Mouse (Mus musculus) CH12.LX (cell line): Measurements from ENCODE around the gene Slc25a19. TPM values are rescaled to one million over a fixed set of nuclear protein-coding genes. Genes with fewer than 3 reads are reported as not detected.

Experiments
- DNase-seq: peaks from one replicate; pipeline ENCODE4 v3.0.0-alpha.2; 2013; ENCODE audit errors: extremely low read depth
- H3K27ac ChIP-seq: 2 replicates; pipeline ENCODE4 v1.5.1; 2012; ENCODE audit warnings: low read depth, mild to moderate bottlenecking, control low read depth, moderate library complexity; ENCODE audit not compliant: insufficient read depth
- H3K27me3 ChIP-seq: replicated peaks from 2 replicates; pipeline ENCODE3; 2012; ENCODE audit warnings: inconsistent platforms
- H3K36me3 ChIP-seq, 2 experiments: replicated peaks in 1 of 2; 2 replicates each; pipeline versions ENCODE3 to v1.6.1; 2012; ENCODE audit warnings: inconsistent platforms in 1 of 2, low read length in 1 of 2, mild to moderate bottlenecking in 1 of 2, mixed read lengths in 1 of 2, moderate library complexity in 1 of 2; ENCODE audit not compliant: control insufficient read depth in 1 of 2, insufficient read depth in 1 of 2
- H3K4me1 ChIP-seq, 2 experiments: 2 replicates each; pipeline ENCODE4 v1.6.1; 2012; ENCODE audit warnings: inconsistent platforms in 1 of 2, moderate library complexity in 1 of 2; ENCODE audit not compliant: insufficient read depth in 2 of 2, control insufficient read depth in 1 of 2
- H3K4me2 ChIP-seq: 2 replicates; pipeline ENCODE4 v1.6.1; 2012; ENCODE audit warnings: low read depth, mild to moderate bottlenecking, control low read depth; ENCODE audit not compliant: poor library complexity, insufficient read depth, severe bottlenecking
- H3K4me3 ChIP-seq, 3 experiments: fragments of 150-350 bp in 1 of 3; sonication (generic) in 1 of 3; replicated peaks in 1 of 3; 2 replicates each; pipeline versions ENCODE3 to v1.5.1; 2011 to 2012; ENCODE audit warnings: low read depth in 2 of 3, low read length in 2 of 3, mild to moderate bottlenecking in 2 of 3, moderate library complexity in 2 of 3, control low read depth in 1 of 3, improper control_type of control experiment in 1 of 3, inconsistent platforms in 1 of 3, mixed read lengths in 1 of 3; ENCODE audit not compliant: poor library complexity in 1 of 3
- H3K79me2 ChIP-seq: replicated peaks from 2 replicates; pipeline ENCODE4 v1.6.1; 2012; ENCODE audit warnings: mild to moderate bottlenecking, moderate library complexity; ENCODE audit not compliant: control insufficient read depth, poor library complexity, insufficient read depth, severe bottlenecking; ENCODE audit errors: extremely low read depth
- H3K9ac ChIP-seq: 2 replicates; pipeline ENCODE4 v1.6.1; 2012; ENCODE audit warnings: low read depth, mild to moderate bottlenecking, control low read depth, moderate library complexity; ENCODE audit not compliant: insufficient read depth
- H3K9me3 ChIP-seq: replicated peaks from 2 replicates; pipeline ENCODE3; 2012; ENCODE audit warnings: low read length, inconsistent platforms, mixed read lengths
- BHLHE40 ChIP-seq: IDR thresholded peaks from 2 replicates; pipeline ENCODE4 v1.6.1; 2011; ENCODE audit warnings: mild to moderate bottlenecking, low read depth, low read length, improper control_type of control experiment
- CHD1 ChIP-seq: IDR thresholded peaks from 2 replicates; pipeline ENCODE4 v1.6.1; 2012; ENCODE audit warnings: low read depth, low read length, improper control_type of control experiment, inconsistent platforms
- CTCF ChIP-seq, 2 experiments: IDR thresholded peaks in 1 of 2; conservative IDR thresholded peaks in 1 of 2; 2 replicates each; pipeline ENCODE4 v1.5.1; 2011 to 2012; ENCODE audit warnings: low read depth in 2 of 2, low read length in 2 of 2, improper control_type of control experiment in 1 of 2, inconsistent platforms in 1 of 2, mild to moderate bottlenecking in 1 of 2, moderate library complexity in 1 of 2
- E2F4 ChIP-seq: IDR thresholded peaks from 2 replicates; pipeline ENCODE4 v1.6.1; 2011; ENCODE audit warnings: low read depth, low read length, improper control_type of control experiment; ENCODE audit not compliant: insufficient replicate concordance
- ELF1 ChIP-seq: IDR thresholded peaks from 2 replicates; pipeline ENCODE4 v1.6.1; 2014; ENCODE audit warnings: low read depth, mild to moderate bottlenecking, inconsistent platforms, low read length, improper control_type of control experiment
- ETS1 ChIP-seq: conservative IDR thresholded peaks from 2 replicates; pipeline ENCODE4 v1.6.1; 2012; ENCODE audit warnings: low read depth, mild to moderate bottlenecking, inconsistent platforms, low read length, improper control_type of control experiment, moderate library complexity
- GABPA ChIP-seq: IDR thresholded peaks from 2 replicates; pipeline ENCODE4 v1.6.1; 2012; ENCODE audit warnings: low read depth, low read length, improper control_type of control experiment, inconsistent platforms; ENCODE audit not compliant: insufficient replicate concordance
- HCFC1 ChIP-seq: IDR thresholded peaks from 2 replicates; pipeline ENCODE4 v1.6.1; 2012; ENCODE audit warnings: low read depth, mild to moderate bottlenecking, inconsistent platforms, low read length, improper control_type of control experiment
- IRF4 ChIP-seq: IDR thresholded peaks from 2 replicates; pipeline ENCODE4 v1.6.1; 2014; ENCODE audit warnings: low read depth, mild to moderate bottlenecking, inconsistent platforms, low read length, improper control_type of control experiment
- JUN ChIP-seq: IDR thresholded peaks from 2 replicates; pipeline ENCODE4 v1.6.1; 2011; ENCODE audit warnings: low read depth, mild to moderate bottlenecking, low read length, improper control_type of control experiment, moderate library complexity; ENCODE audit not compliant: insufficient read depth
- KAT2A ChIP-seq: IDR thresholded peaks from 2 replicates; pipeline ENCODE4 v1.6.1; 2012; ENCODE audit warnings: low read length, improper control_type of control experiment, inconsistent platforms; ENCODE audit not compliant: insufficient replicate concordance
- MAX ChIP-seq: IDR thresholded peaks from 2 replicates; pipeline ENCODE4 v1.6.1; 2011; ENCODE audit warnings: low read length, improper control_type of control experiment
- MAZ ChIP-seq: IDR thresholded peaks from 2 replicates; pipeline ENCODE4 v1.6.1; 2012; ENCODE audit warnings: low read depth, mild to moderate bottlenecking, inconsistent platforms, low read length, improper control_type of control experiment, moderate library complexity
- MYC ChIP-seq: IDR thresholded peaks from 2 replicates; pipeline ENCODE4 v1.6.1; 2011; ENCODE audit warnings: low read depth, mild to moderate bottlenecking, improper control_type of control experiment, low read length
- NELFE ChIP-seq: IDR thresholded peaks from 2 replicates; pipeline ENCODE4 v1.6.1; 2011; ENCODE audit warnings: low read depth, low read length, improper control_type of control experiment
- NRF1 ChIP-seq: IDR thresholded peaks from 2 replicates; pipeline ENCODE4 v1.6.1; 2014; ENCODE audit warnings: low read depth, mild to moderate bottlenecking, inconsistent platforms, low read length, improper control_type of control experiment, moderate library complexity
- PAX5 ChIP-seq: IDR thresholded peaks from 2 replicates; pipeline ENCODE4 v1.6.1; 2012; ENCODE audit warnings: low read length, inconsistent platforms, mixed read lengths
- POLR2A ChIP-seq: IDR thresholded peaks from 2 replicates; pipeline ENCODE4 v1.6.1; 2011; ENCODE audit warnings: low read depth, mild to moderate bottlenecking, improper control_type of control experiment, low read length
- POLR2AphosphoS2 ChIP-seq: IDR thresholded peaks from 2 replicates; pipeline ENCODE4 v1.6.1; 2011; ENCODE audit warnings: low read depth, low read length, improper control_type of control experiment
- RAD21 ChIP-seq: IDR thresholded peaks from 2 replicates; pipeline ENCODE4 v1.6.1; 2011; ENCODE audit warnings: low read depth, mild to moderate bottlenecking, low read length, improper control_type of control experiment, moderate library complexity
- RCOR1 ChIP-seq: conservative IDR thresholded peaks from 2 replicates; pipeline ENCODE4 v1.6.1; 2012; ENCODE audit warnings: low read depth, mild to moderate bottlenecking, inconsistent platforms, low read length, improper control_type of control experiment
- SIN3A ChIP-seq: IDR thresholded peaks from 2 replicates; pipeline ENCODE4 v1.6.1; 2012; ENCODE audit warnings: low read length, improper control_type of control experiment, inconsistent platforms
- SMC3 ChIP-seq: IDR thresholded peaks from 2 replicates; pipeline ENCODE4 v1.6.1; 2011; ENCODE audit warnings: low read depth, low read length, improper control_type of control experiment
- TCF12 ChIP-seq: IDR thresholded peaks from 2 replicates; pipeline ENCODE4 v1.6.1; 2014; ENCODE audit warnings: low read depth, mild to moderate bottlenecking, inconsistent platforms, low read length, improper control_type of control experiment
- UBTF ChIP-seq: IDR thresholded peaks from 2 replicates; pipeline ENCODE4 v1.6.1; 2012; ENCODE audit warnings: low read depth, mild to moderate bottlenecking, inconsistent platforms, low read length, improper control_type of control experiment, moderate library complexity
- USF1 ChIP-seq: IDR thresholded peaks from 2 replicates; pipeline ENCODE4 v1.6.1; 2014; ENCODE audit warnings: low read depth, mild to moderate bottlenecking, inconsistent platforms, low read length, improper control_type of control experiment
- USF2 ChIP-seq: conservative IDR thresholded peaks from 2 replicates; pipeline ENCODE4 v1.6.1; 2011; ENCODE audit warnings: low read depth, low read length, improper control_type of control experiment
- ZC3H11A ChIP-seq: IDR thresholded peaks from 2 replicates; pipeline ENCODE4 v1.6.1; 2012; ENCODE audit warnings: low read depth, mild to moderate bottlenecking, inconsistent platforms, low read length, improper control_type of control experiment
- ZKSCAN1 ChIP-seq: IDR thresholded peaks from 2 replicates; pipeline ENCODE4 v1.6.1; 2012; ENCODE audit warnings: low read depth, inconsistent platforms, low read length, improper control_type of control experiment, borderline replicate concordance
- ZMIZ1 ChIP-seq: IDR thresholded peaks from 2 replicates; pipeline ENCODE4 v1.6.1; 2012; ENCODE audit warnings: low read depth, mild to moderate bottlenecking, inconsistent platforms, low read length, improper control_type of control experiment
- dilution Hi-C: fragments of 300-500 bp; cut with MboI; formaldehyde crosslinking; loops from 2 replicates; pipeline ENCODE4 v1.14.3; 2020; ENCODE audit warnings: low sequenced_read_pairs; ENCODE audit not compliant: extremely low pct_unique_long_range_greater_than_20kb, extremely low pct_ligation_motif_present
- in situ Hi-C: fragments of 300-500 bp; cut with MboI; formaldehyde crosslinking; loops from 3 replicates; pipeline ENCODE4 v1.14.3; 2019; ENCODE audit warnings: low sequenced_read_pairs, low pct_ligation_motif_present, low pct_unique_long_range_greater_than_20kb, mixed read lengths
- polyA plus RNA-seq: library from polyadenylated mRNA; unstranded; fragments of >175 nt; gene quantifications from 2 replicates; pipeline ENCODE4 v1.2.1, GENCODE M21; 2012; ENCODE audit warnings: low read depth; ENCODE audit not compliant: insufficient read length
- total RNA-seq, 2 experiments: library from RNA; depleted of rRNA; stranded (reverse); fragments of 300-350 nt in 1 of 2; fragments of >200 nt in 1 of 2; gene quantifications; 2 replicates each; pipeline ENCODE4 v1.2.3; 2012 to 2014

The Slc25a19 gene
- total and polyA plus RNA-seq, 3 experiments: 277 to 398 (median 278) TPM

DNA sequence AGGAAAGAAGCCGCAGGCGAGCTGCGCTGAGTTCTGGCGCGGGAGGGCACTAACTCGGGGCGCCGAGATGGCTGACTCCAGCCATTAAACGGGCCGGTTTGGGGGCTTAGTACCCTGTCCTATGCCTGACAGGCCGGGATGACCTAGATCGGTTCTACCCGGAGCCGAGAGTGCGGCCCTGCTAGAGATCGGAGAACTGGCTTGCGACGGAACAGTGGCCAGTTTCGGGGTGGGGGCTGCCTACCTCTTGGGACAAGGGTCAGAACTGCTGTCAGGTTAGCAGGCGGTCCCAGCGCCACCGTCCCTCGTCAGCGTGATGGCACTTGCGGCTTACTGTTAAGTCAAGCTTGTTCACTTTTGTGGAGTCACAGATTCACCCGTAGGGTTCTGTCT is 23.8 kb downstream of the Slc25a19 start:
- dilution Hi-C loops: no loop called here
- peaks cover 81% of the 10 kb centered on the region for H3K79me2 ChIP-seq
- TF ChIP-seq GABPA: no peak
- TF ChIP-seq UBTF: peak; percentile 2; the same call in 1 of the 2 replicates
- no peak for TF ChIP-seq ZMIZ1
- TF ChIP-seq SIN3A: peak; percentile 12; the same call in 1 of the 2 replicates
- TF ChIP-seq, all 38 proteins: peak for 2
- peaks cover 50 to 71% of the 10 kb centered on the region in 2 experiments for H3K36me3 ChIP-seq
- peaks cover 34 to 74% of the 10 kb centered on the region in 2 experiments for H3K4me1 ChIP-seq
- peak overlapping the region; percentile 87; the same call in 1 of the 2 replicates for H3K4me2 ChIP-seq
- H3K27me3 ChIP-seq: no peaks in the 10 kb centered on the region
- in situ Hi-C loops: loop anchor here (25.0 kb wide), 1 partner anchor 408 kb away; the partner anchor contains the start of gene Galk1
- H3K4me3 ChIP-seq: peak overlapping the region; percentile 81 to 93 (median 84)
- H3K9me3 ChIP-seq: no peaks in the 10 kb centered on the region
- H3K27ac ChIP-seq: peak overlapping the region; percentile 82
- no peak for DNase-seq
- H3K9ac ChIP-seq: peak overlapping the region; percentile 97

GRCm38 (mm10) chr11:115603476-115604303 is 24.4 kb downstream of the Slc25a19 start, which contains the start of the genes Mrps7 and Gga3:
Gene Mrps7 (plus strand): TSS chr11:115603925.
Gene Gga3 (minus strand): TSS chr11:115604051.
- H3K9ac ChIP-seq: peak within 1 kb of the TSS; percentile 97
- dilution Hi-C loops (no loop called here), in situ Hi-C loops (loop anchor here (25.0 kb wide), 1 partner anchor 409 kb away; the partner anchor contains the start of gene Galk1)
- peak within 1 kb of the TSS; percentile 82 for H3K27ac ChIP-seq
- peaks cover 27 to 68% of the 10 kb centered on the region in 2 experiments for H3K4me1 ChIP-seq
- H3K4me2 ChIP-seq: peak within 1 kb of the TSS; percentile 87
- H3K79me2 ChIP-seq: peaks cover 88% of the 10 kb centered on the region
- peak; percentile 93 for DNase-seq
- H3K27me3 ChIP-seq: no peaks in the 10 kb centered on the region
- H3K4me3 ChIP-seq: peak within 1 kb of the TSS; percentile 81 to 93 (median 84)
- H3K36me3 ChIP-seq: peaks cover 44 to 69% of the 10 kb centered on the region in 2 experiments
- no peaks in the 10 kb centered on the region for H3K9me3 ChIP-seq
- TF ChIP-seq E2F4 (no peak), HCFC1 (peak; percentile 87), MAX (peak; percentile 100), ZC3H11A (no peak), SMC3 (no peak; the same call in 1 of the 2 replicates), KAT2A (peak; percentile 87), RCOR1 (peak; percentile 88), POLR2A (peak; percentile 82), USF1 (no peak), JUN (no peak), POLR2AphosphoS2 (peak; percentile 69; the same call in 1 of the 2 replicates), BHLHE40 (no peak), TCF12 (peak; percentile 100), ZKSCAN1 (no peak), MYC (peak; percentile 76; the same call in 1 of the 2 replicates), ETS1 (peak; percentile 34; the same call in 1 of the 2 replicates), ELF1 (peak; percentile 87), GABPA (no peak; the same call in 1 of the 2 replicates), NELFE (peak; percentile 88), USF2 (no peak), PAX5 (no peak), CTCF (conservative IDR thresholded peaks at IDR 0.05 in 1 of 2, IDR thresholded peaks at IDR 0.05 in 1 of 2; ENCODE audit: low read depth in 2 of 2, low read length in 2 of 2) (peak in 1 of 2 experiments; percentile 11; a peak in 1 of 4 replicates), MAZ (0 out of 2 replicates have a peak, but pooled peaks have one; percentile 27), RAD21 (no peak), NRF1 (peak; percentile 74), CHD1 (peak; percentile 42; the same call in 1 of the 2 replicates), IRF4 (peak; percentile 55; the same call in 1 of the 2 replicates)
